Mouse (Mus musculus) NIH3T3 (cell line): ENCODE measurements around the gene Klhl22.

Experiments used
- DNase-seq: peaks from one replicate; pipeline ENCODE4 v3.0.0-alpha.2; 2012; ENCODE audit warnings: low read depth

Klhl22 gene

GRCm38 (mm10) chr16:17802456-17802838 is 43.0 kb downstream of the Klhl22 start:
- no peak for DNase-seq

GRCm38 (mm10) chr16:17802839-17803674 is 43.6 kb downstream of the Klhl22 start:
- DNase-seq: no peak

- no peak for DNase-seq
Measured at GRCm38 (mm10) chr16:17803675-17804448, 44.4 kb downstream of the Klhl22 start.

GRCm38 (mm10) chr16:17804449-17804912 is 45.1 kb downstream of the Klhl22 start:
- no peak for DNase-seq

GRCm38 (mm10) chr16:17804982-17805381 is 45.6 kb downstream of the Klhl22 start:
- no peak for DNase-seq

- no peak for DNase-seq
Measured at GRCm38 (mm10) chr16:17806581-17807191, 47.3 kb downstream of the Klhl22 start.

GRCm38 (mm10) chr16:17807192-17808009 is 48.0 kb downstream of the Klhl22 start:
- no peak for DNase-seq

- peak; percentile 71 for DNase-seq
Measured at GRCm38 (mm10) chr16:17809125-17809524, 49.7 kb downstream of the Klhl22 start.

GRCm38 (mm10) chr16:17809711-17810110 is 50.3 kb downstream of the Klhl22 start:
- DNase-seq: peak; percentile 96

- DNase-seq: peak; percentile 80
Measured at GRCm38 (mm10) chr16:17812120-17812519, 52.7 kb downstream of the Klhl22 start.

GRCm38 (mm10) chr16:17813173-17813572 is 53.8 kb downstream of the Klhl22 start:
- DNase-seq: no peak

GRCm38 (mm10) chr16:17815411-17816402 is 56.3 kb downstream of the Klhl22 start:
- peak; percentile 50 for DNase-seq

- peak; percentile 57 for DNase-seq
Measured at GRCm38 (mm10) chr16:17816528-17816927, 57.1 kb downstream of the Klhl22 start.

- DNase-seq: no peak
Measured at GRCm38 (mm10) chr16:17826500-17826899, 67.1 kb downstream of the Klhl22 start.

- no peak for DNase-seq
Measured at GRCm38 (mm10) chr16:17828229-17828628, 68.8 kb downstream of the Klhl22 start.

GRCm38 (mm10) chr16:17828867-17829266 is 69.4 kb downstream of the Klhl22 start:
- no peak for DNase-seq

- no peak for DNase-seq
Measured at GRCm38 (mm10) chr16:17830385-17831178, 71.2 kb downstream of the Klhl22 start.

- peak; percentile 50 for DNase-seq
Measured at GRCm38 (mm10) chr16:17831781-17832180, 72.4 kb downstream of the Klhl22 start.

- DNase-seq: no peak
Measured at GRCm38 (mm10) chr16:17832821-17833220, 73.4 kb downstream of the Klhl22 start, which contains the start of gene B830017H08Rik. Gene B830017H08Rik, plus strand, starts transcription at chr16:17833121.

- DNase-seq: no peak
Measured at GRCm38 (mm10) chr16:17833321-17833680, 73.9 kb downstream of the Klhl22 start.
